Mouse (Mus musculus): ENCODE measurements at regions not wholly inside any gene's neighbourhood (a gene's known extent, or its start where the extent isn't known, plus 50 kb on each side); places are given as distances from the start of the nearest gene placed in this dataset.

GRCm38 (mm10) chr17:60180646-60181045, 1167.5 kb upstream of the Nudt12 start:
- Histone ChIP-seq H3K27ac (ENCODE audit: low read depth) (no peak overlapping the region), H3K9me3 (ENCODE audit: low read depth, low read length) (no peaks in the 10 kb centered on the region), H3K4me2 (no peak overlapping the region), H3K4me3 (ENCODE audit: low read depth, low read length) (no peak overlapping the region), H3K4me1 (ENCODE audit: insufficient read depth) (no peaks in the 10 kb centered on the region), H3K27me3 (ENCODE audit: insufficient read depth, low read length) (no peaks in the 10 kb centered on the region), H3K36me3 (ENCODE audit: insufficient read depth) (no peaks in the 10 kb centered on the region), H3K9ac (no peak overlapping the region)
- TF ChIP-seq CTCF (IDR thresholded peaks at IDR 0.05; ENCODE audit: low read depth), result no peak
- DNase-seq (peak; percentile 16), ATAC-seq (ENCODE audit: insufficient read depth) (no peak)
- WGBS, result 54% methylated on average over 4 of the region's 4 CpGs

DNA sequence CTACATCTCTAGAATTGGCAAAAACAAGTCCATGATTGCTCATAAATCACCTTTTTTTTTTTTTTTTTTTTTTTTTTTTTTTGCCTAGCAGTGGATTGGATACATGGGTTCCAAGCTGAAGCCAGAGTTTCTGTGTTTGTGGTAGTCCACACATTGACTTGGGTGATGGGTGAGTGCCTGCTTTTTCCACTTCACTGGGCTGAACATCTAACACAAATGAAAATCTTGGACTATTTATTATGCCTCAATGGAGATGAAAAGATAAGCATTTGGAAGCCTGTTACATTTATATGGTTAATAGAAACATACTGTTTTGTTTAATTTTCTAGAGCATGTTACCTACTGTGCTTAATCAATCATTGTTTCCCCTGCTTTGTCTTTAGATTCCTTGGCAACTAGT, 1152.4 kb upstream of the Nudt12 start:
- H3K4me1 ChIP-seq (ENCODE audit: insufficient read depth), result no peaks in the 10 kb centered on the region
- H3K36me3 ChIP-seq (ENCODE audit: insufficient read depth), result no peaks in the 10 kb centered on the region
- no peaks in the 10 kb centered on the region for H3K9me3 ChIP-seq (ENCODE audit: low read depth, low read length)
- H3K9ac ChIP-seq, result no peak overlapping the region
- no peak overlapping the region for H3K4me2 ChIP-seq
- ATAC-seq (ENCODE audit: insufficient read depth), result no peak
- H3K27ac ChIP-seq (ENCODE audit: low read depth), result no peak overlapping the region
- no peaks in the 10 kb centered on the region for H3K27me3 ChIP-seq (ENCODE audit: insufficient read depth, low read length)
- TF ChIP-seq CTCF (IDR thresholded peaks at IDR 0.05; ENCODE audit: low read depth), result no peak
- DNase-seq, result no peak
- no peak overlapping the region for H3K4me3 ChIP-seq (ENCODE audit: low read depth, low read length)

DNA sequence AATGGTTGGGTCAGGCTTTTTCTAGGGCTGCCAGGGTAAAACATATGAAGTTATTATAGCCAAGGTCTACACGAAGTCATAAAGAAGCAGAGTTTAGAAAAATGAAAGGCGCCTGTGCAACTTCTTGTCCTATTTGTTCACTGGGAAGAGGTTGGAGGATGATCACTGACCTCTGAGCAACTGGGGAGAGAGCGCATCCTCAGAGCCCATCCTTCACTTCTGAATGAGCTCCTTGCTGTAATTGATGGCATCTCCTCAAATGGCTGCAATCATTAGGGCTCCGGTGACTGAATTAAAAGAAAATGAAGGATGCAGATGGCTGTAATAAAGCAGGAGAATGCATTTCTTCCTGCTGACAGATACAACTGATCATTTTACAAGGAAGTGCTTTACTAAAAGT, 1117.4 kb upstream of the Nudt12 start:
- H3K9me3 ChIP-seq (ENCODE audit: low read depth, low read length), result no peaks in the 10 kb centered on the region
- H3K4me3 ChIP-seq (ENCODE audit: low read depth, low read length), result no peak overlapping the region
- no peaks in the 10 kb centered on the region for H3K4me1 ChIP-seq (ENCODE audit: insufficient read depth)
- ATAC-seq (ENCODE audit: insufficient read depth) (no peak), DNase-seq (no peak)
- H3K4me2 ChIP-seq, result no peak overlapping the region
- WGBS, result 76% methylated on average over 4 of the region's 4 CpGs
- H3K36me3 ChIP-seq (ENCODE audit: insufficient read depth), result no peaks in the 10 kb centered on the region
- H3K9ac ChIP-seq, result no peak overlapping the region
- H3K27ac ChIP-seq (ENCODE audit: low read depth), result no peak overlapping the region
- TF ChIP-seq CTCF (IDR thresholded peaks at IDR 0.05; ENCODE audit: low read depth), result no peak
- H3K27me3 ChIP-seq (ENCODE audit: insufficient read depth, low read length), result no peaks in the 10 kb centered on the region

DNA sequence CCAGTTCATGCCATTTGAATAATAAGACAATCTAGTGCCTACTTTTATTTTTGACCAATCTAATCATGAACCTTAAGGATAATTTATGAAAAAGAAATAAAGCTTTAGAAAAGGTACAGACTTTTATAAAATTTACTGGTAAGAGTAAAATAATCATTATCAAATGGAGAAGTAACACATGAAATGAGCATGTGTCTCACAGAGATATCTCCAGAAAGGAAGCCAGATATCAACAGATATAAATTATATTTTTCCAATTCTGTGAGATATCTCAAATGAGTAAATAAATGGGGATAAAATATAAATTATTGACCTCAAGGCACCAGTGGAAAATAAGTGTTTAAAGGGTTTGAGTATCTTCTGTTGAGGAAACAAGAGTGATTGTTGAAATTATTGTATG, 1085.6 kb upstream of the Nudt12 start:
- TF ChIP-seq CTCF (IDR thresholded peaks at IDR 0.05; ENCODE audit: low read depth), result no peak
- ATAC-seq (ENCODE audit: insufficient read depth) (no peak), DNase-seq (no peak)
- Histone ChIP-seq H3K4me2 (no peak overlapping the region), H3K4me3 (ENCODE audit: low read depth, low read length) (no peak overlapping the region), H3K36me3 (ENCODE audit: insufficient read depth) (no peaks in the 10 kb centered on the region), H3K9me3 (ENCODE audit: low read depth, low read length) (no peaks in the 10 kb centered on the region), H3K4me1 (ENCODE audit: insufficient read depth) (no peaks in the 10 kb centered on the region), H3K9ac (no peak overlapping the region), H3K27me3 (ENCODE audit: insufficient read depth, low read length) (no peaks in the 10 kb centered on the region), H3K27ac (ENCODE audit: low read depth) (no peak overlapping the region)

Measured in lung, embryonic 14.5 days (tissue).